Mouse (Mus musculus) frontal cortex, postnatal 25 days (tissue): ENCODE measurements at regions not wholly inside any gene's neighbourhood (a gene's known extent, or its start where the extent isn't known, plus 50 kb on each side); places are given as distances from the start of the nearest gene placed in this dataset.
"Not testable (repeated sequence)": the region's sequence is repeated elsewhere in the genome, so short reads cannot be mapped to it uniquely, and the experiment has no call there.

Experiments used
- DNase-seq, 2 experiments: peaks; one replicate each; pipeline ENCODE4 v3.0.0; 2022; ENCODE audit warnings: low spot score in 2 of 2

GRCm38 (mm10) chr13:61957197-61957596 lies 172.5 kb upstream of the Zfp808 start:
- DNase-seq, result not testable (repeated sequence)

DNA sequence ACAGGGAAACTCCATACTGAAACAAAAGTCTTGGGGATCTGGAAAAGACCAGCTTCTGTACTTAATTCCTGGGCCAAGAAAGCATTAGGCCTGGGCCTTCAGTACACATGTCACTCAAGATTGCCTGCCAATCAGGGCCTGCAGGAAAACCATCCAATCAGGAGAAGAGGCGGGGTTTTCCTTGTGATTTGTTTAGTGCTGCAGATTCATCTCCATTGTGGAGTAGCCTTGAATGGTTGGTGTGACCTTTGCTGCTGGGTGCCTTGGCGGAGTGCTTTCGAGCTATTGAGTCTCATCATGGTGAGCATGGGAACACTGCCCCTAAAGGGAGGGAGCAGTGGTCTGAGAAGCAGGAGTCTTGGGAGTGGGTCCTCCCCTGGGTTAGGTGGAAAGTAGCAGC lies 150.8 kb upstream of the Zfp808 start:
- DNase-seq, result not testable (repeated sequence)

- DNase-seq, result not testable (repeated sequence)
Observed at GRCm38 (mm10) chr13:61996519-61996918, 133.2 kb upstream of the Zfp808 start.

- DNase-seq, result not testable (repeated sequence)
Observed at GRCm38 (mm10) chr13:61998803-61999202, 130.9 kb upstream of the Zfp808 start.

- DNase-seq, result peak in 1 of 2 experiments; percentile 4
Observed at GRCm38 (mm10) chr13:62007321-62007720, 122.4 kb upstream of the Zfp808 start.

DNA sequence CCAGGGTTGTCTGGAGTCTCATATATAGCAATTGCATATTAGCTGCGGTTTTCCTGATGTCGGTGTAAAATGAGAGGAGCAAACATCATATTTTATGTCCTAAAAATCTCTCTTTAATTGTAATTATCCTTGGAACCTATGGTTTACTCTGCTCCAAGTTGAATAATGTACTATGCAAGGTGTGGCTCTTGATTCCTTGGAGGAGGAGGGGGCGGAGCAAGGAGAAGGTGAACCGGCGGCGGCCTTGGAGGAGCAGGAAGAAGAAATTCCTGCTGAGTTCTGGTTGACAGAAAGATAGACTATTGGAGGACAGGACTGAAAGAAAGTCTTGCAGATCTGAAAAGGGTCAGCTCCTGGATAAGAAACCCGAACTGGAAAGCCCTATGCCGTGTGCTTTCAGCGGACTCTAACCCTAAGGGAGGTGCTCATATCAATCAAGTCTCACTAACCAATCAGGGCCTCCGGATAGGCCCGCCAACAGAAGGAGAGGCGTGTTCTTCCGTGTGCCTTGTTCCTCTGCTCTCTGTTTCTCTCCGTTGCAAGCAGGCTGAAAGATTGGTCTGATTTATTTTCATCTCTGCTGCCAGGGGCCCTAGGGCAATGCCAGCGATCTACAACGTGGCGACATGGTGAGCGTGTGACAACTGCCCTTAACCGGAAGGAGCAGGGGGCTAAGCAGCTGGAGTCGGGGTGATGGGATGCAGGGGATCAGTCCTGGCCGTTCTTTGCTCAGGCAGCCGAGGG lies 114.1 kb upstream of the Zfp808 start:
- DNase-seq, result peak; percentile 2 to 7

DNA sequence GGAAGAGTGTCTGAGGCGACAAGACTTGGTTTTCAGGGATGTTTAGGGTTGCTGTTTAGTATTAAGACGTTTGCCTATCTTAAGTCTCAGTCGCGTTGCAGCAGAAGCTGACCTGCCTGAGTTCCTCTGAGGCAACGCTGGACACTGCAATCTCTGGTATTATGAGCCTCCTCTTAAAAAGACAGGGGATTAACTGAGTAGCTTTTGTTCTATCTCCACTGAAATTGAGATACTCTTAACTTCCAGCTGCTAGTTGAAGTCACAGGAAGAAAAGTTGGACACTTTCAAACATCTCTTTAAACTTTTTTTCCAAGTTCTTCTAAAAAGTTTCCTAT lies 113.6 kb upstream of the Zfp808 start:
- not testable (repeated sequence) for DNase-seq

DNA sequence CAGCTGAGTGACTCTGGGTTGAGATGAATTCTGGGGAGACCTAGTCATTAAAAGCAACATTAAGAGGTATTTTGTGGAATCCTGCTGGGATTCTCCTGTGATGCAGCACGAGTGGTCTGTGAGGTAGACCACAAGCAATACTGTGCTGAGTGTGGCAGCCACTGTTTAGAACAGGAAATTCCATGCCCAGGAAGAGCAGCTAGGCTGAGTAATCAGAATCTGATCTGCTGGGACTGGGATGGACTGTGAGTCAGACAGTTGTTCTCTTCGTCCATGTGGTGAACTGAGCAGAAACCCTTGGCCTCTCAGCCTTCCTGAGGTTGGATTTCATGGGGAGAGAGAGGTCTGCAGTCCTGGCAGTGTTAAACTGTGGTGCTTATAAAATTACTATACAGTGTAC lies 92.0 kb upstream of the Zfp808 start:
- DNase-seq, result not testable (repeated sequence)

DNA sequence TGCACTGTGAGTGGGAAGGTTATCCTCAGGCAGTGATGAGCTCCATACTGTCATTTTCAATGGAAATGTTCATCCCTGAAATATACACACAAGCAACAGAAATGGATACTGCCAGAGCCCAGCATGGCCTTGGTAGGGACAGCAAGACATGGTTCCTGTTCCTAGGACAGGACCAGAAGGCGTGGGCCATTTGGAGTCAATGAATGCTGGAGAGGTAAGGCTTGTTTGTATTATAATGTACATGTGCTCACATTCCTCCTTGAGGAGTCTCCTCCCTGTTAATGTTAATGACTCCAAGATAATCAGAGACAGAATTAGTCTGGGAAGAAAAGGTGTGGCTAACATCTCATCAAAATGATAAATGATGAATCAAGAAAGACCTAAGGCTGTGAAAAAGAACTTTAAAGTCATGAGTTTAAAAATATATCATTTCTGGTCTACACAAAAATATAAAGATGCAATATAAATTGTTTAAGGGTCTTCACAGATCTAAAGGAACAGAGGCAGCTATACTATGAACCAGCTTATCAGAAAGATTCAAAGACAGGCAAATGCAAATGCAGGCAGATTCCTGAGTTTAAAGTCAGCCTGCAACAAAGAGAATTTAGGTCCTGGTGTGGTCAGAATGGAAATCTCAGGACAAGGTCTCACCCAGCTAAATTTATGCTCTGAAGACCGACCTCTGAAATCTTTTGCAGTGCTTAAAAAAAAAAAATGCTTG lies 51.6 kb upstream of the Zfp808 start:
- not testable (repeated sequence) for DNase-seq

- not testable (repeated sequence) for DNase-seq
Observed at GRCm38 (mm10) chr13:62078893-62079292, 50.8 kb upstream of the Zfp808 start.
